Mouse (Mus musculus) lung, postnatal 0 days (tissue): ENCODE measurements around the gene Foxf1.

Experiments used
- CTCF ChIP-seq: IDR thresholded peaks from 2 replicates; pipeline ENCODE4 v1.5.1; 2016; ENCODE audit warnings: antibody characterized with exemption, mild to moderate bottlenecking
- EP300 ChIP-seq: IDR thresholded peaks from 2 replicates; pipeline ENCODE4 v1.6.1; 2016; ENCODE audit warnings: antibody characterized with exemption, mild to moderate bottlenecking, control low read depth

DNA sequence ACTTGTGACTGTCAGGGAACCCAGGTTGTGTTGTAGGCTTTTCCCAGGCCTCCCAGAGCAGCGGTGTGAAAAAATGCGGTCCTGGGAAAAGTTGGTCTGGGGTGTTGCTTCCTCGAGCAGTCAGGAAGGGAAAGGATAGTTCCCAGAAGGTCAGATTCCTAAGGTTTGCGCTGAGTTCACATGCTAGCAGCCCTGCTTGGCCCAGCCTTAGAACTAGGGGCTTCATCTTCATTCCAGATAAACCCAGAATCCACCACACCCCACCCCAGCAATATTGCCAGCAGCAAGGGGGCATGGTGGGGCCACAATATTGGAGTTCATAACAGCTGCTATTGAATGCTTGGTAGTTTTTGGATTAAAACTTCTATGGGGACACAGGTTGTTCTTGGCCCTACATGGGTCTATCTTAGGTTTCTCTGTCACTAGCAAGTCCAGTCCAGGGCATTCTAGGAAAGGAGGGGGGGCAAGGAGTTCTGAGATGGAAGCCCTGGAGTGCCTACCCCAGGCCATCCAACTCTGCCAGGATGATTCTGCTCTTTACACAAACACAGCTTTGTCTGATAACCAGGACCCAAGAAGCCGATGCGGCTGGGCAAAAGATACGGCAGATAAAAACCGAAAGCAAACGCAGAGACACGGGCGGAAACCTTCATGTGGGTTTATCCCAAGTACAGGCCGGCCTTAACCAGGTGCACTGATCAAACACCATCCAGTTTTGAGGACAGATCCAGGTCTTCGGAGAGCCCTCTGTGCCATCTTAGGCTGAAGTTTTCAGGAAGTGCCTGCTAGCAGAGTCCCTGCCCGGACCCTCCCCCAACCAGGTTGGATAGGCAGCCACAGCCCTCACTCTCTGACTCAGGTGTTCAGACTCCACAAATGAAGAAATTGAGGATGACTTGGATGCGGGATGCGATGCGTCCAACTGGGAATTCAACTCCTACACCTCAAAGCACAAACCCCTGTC lies 36.6 kb downstream of the Foxf1 start:
- TF ChIP-seq CTCF (no peak), EP300 (no peak)
